Mouse (Mus musculus) ES-E14 (cell line): ENCODE results near the gene Iffo2. TPM values are rescaled to one million over a fixed set of nuclear protein-coding genes. Genes with fewer than 3 reads are reported as not detected.

ENCODE experiments used
- DNase-seq: peaks from one replicate; pipeline ENCODE4 v3.0.0-alpha.2; 2013; ENCODE audit warnings: low read depth, low spot score
- H3K27ac ChIP-seq: 2 replicates; pipeline ENCODE4 v1.5.1; 2012; ENCODE audit warnings: low read depth, mild to moderate bottlenecking, low read length, moderate library complexity, mixed read lengths; ENCODE audit not compliant: poor library complexity, insufficient read depth, severe bottlenecking
- H3K36me3 ChIP-seq: 2 replicates; pipeline ENCODE4 v1.6.1; 2012; ENCODE audit warnings: mild to moderate bottlenecking, low read length, moderate library complexity, mixed read lengths; ENCODE audit not compliant: control insufficient read depth, poor library complexity, insufficient read depth, severe bottlenecking
- H3K4me1 ChIP-seq, 2 experiments: fragments of 150-350 bp in 1 of 2; sonication (generic) in 1 of 2; 2 replicates each; pipeline ENCODE4 v1.6.1; 2012; ENCODE audit warnings: low read length in 2 of 2, mild to moderate bottlenecking in 1 of 2, mixed read lengths in 1 of 2; ENCODE audit not compliant: control insufficient read depth in 2 of 2, insufficient read depth in 2 of 2, poor library complexity in 1 of 2
- H3K4me3 ChIP-seq, 2 experiments: fragments of 150-350 bp in 1 of 2; sonication (generic) in 1 of 2; 2 replicates each; pipeline ENCODE4 v1.5.1; 2012; ENCODE audit warnings: low read length in 2 of 2, low read depth in 1 of 2, mild to moderate bottlenecking in 1 of 2, mixed read lengths in 1 of 2; ENCODE audit not compliant: insufficient read depth in 1 of 2, poor library complexity in 1 of 2, severe bottlenecking in 1 of 2
- H3K9ac ChIP-seq: 2 replicates; pipeline ENCODE4 v1.6.1; 2012; ENCODE audit warnings: low read depth, mild to moderate bottlenecking, low read length, mixed read lengths; ENCODE audit not compliant: poor library complexity, insufficient read depth, severe bottlenecking
- H3K9me3 ChIP-seq: fragments of 150-350 bp; sonication (generic); 2 replicates; pipeline ENCODE4 v1.6.1; 2012; ENCODE audit warnings: low read depth, mild to moderate bottlenecking, low read length; ENCODE audit not compliant: control insufficient read depth, insufficient read depth
- CHD2 ChIP-seq: IDR thresholded peaks from 2 replicates; pipeline ENCODE4 v1.6.1; 2014; ENCODE audit warnings: mild to moderate bottlenecking, low read depth, low read length, inconsistent platforms
- HCFC1 ChIP-seq: IDR thresholded peaks from 2 replicates; pipeline ENCODE4 v1.6.1; 2012; ENCODE audit warnings: low read length, inconsistent platforms, borderline replicate concordance; ENCODE audit not compliant: insufficient read depth
- MAFK ChIP-seq: IDR thresholded peaks from 2 replicates; pipeline ENCODE4 v1.6.1; 2014; ENCODE audit warnings: mild to moderate bottlenecking, low read depth, low read length, inconsistent platforms; ENCODE audit not compliant: insufficient read depth
- ZC3H11A ChIP-seq: IDR thresholded peaks from 2 replicates; pipeline ENCODE4 v1.6.1; 2012; ENCODE audit warnings: low read depth, mild to moderate bottlenecking, inconsistent platforms, low read length, borderline replicate concordance
- ZNF384 ChIP-seq: IDR thresholded peaks from 2 replicates; pipeline ENCODE4 v1.6.1; 2012; ENCODE audit warnings: low read depth, low read length, inconsistent platforms
- in situ Hi-C, 2 experiments: fragments of 600-800 bp; cut with MboI; formaldehyde crosslinking; loops; one replicate each; pipeline ENCODE4 v1.15.1; 2025; ENCODE audit warnings: low sequenced_read_pairs in 2 of 2, inconsistent platforms in 1 of 2; ENCODE audit not compliant: unreplicated experiment in 2 of 2
- total RNA-seq: library from RNA; depleted of rRNA; stranded (reverse); fragments of 300-350 nt; gene quantifications from 2 replicates; pipeline ENCODE4 v1.2.3, GENCODE M21; 2012

Iffo2 gene
- total RNA-seq, 1 experiment = 19.3 TPM

GRCm38 (mm10) chr4:139594062-139594461 lies 63.7 kb downstream of the Iffo2 start:
- H3K27ac ChIP-seq = peak overlapping the region; percentile 28; the same call in 1 of the 2 replicates
- peak overlapping the region; percentile 21; the same call in 1 of the 2 replicates for H3K9ac ChIP-seq
- no peak overlapping the region for H3K4me3 ChIP-seq
- no peak for DNase-seq
- TF ChIP-seq CHD2 (no peak), ZNF384 (no peak), ZC3H11A (no peak), MAFK (no peak), HCFC1 (no peak)
- peaks cover 18 to 56% of the 10 kb centered on the region in 2 experiments for H3K4me1 ChIP-seq
- in situ Hi-C loops = no loop called here
- no peaks in the 10 kb centered on the region for H3K9me3 ChIP-seq
- H3K36me3 ChIP-seq = no peaks in the 10 kb centered on the region

GRCm38 (mm10) chr4:139596715-139597114 lies 66.4 kb downstream of the Iffo2 start:
- H3K9ac ChIP-seq = peak overlapping the region; percentile 73; the same call in 1 of the 2 replicates
- TF ChIP-seq ZNF384 = no peak
- no peak for TF ChIP-seq CHD2
- TF ChIP-seq HCFC1 = no peak
- TF ChIP-seq MAFK = no peak
- TF ChIP-seq ZC3H11A = no peak
- peak overlapping the region; percentile 16 to 53; a peak in 3 of 4 replicates for H3K4me3 ChIP-seq
- H3K9me3 ChIP-seq = no peaks in the 10 kb centered on the region
- peaks cover 27 to 62% of the 10 kb centered on the region in 2 experiments for H3K4me1 ChIP-seq
- peak overlapping the region; percentile 95; the same call in 1 of the 2 replicates for H3K27ac ChIP-seq
- no peak for DNase-seq
- no peaks in the 10 kb centered on the region for H3K36me3 ChIP-seq
- in situ Hi-C loops = no loop called here

- peak overlapping the region; percentile 73 for H3K9ac ChIP-seq
- in situ Hi-C loops = no loop called here
- peaks cover 29 to 66% of the 10 kb centered on the region in 2 experiments for H3K4me1 ChIP-seq
- peak overlapping the region; percentile 95 for H3K27ac ChIP-seq
- DNase-seq = no peak
- TF ChIP-seq CHD2 = no peak
- no peak for TF ChIP-seq HCFC1
- no peak for TF ChIP-seq ZC3H11A
- TF ChIP-seq ZNF384 = no peak
- TF ChIP-seq MAFK = no peak
- no peaks in the 10 kb centered on the region for H3K9me3 ChIP-seq
- H3K36me3 ChIP-seq = no peaks in the 10 kb centered on the region
- H3K4me3 ChIP-seq = peak overlapping the region; percentile 34 to 53
These were observed 67.2 kb downstream of the Iffo2 start for GRCm38 (mm10) chr4:139597286-139598284.

- Histone ChIP-seq H3K9ac (peak overlapping the region; percentile 73), H3K9me3 (no peaks in the 10 kb centered on the region), H3K27ac (peak overlapping the region; percentile 95), H3K4me3 (peak overlapping the region; percentile 37 to 53; a peak in 3 of 4 replicates), H3K4me1 (peaks cover 26 to 66% of the 10 kb centered on the region in 2 experiments), H3K36me3 (no peaks in the 10 kb centered on the region)
- in situ Hi-C loops = no loop called here
- TF ChIP-seq ZNF384 (no peak), HCFC1 (no peak)
- no peak for DNase-seq
These were observed 68.0 kb downstream of the Iffo2 start for GRCm38 (mm10) chr4:139598356-139598755.
